In genomic region chr12:25092027-25092704, GRCm38 (mm10) we compare ENCODE assay signal across 1 mouse cellular context.
A peak's percentile ranks its signal among the peaks of the same experiment; 100 is the strongest.
TF ChIP-seq lines count a peak whose summit lies in the region.

No protein-coding gene starts in this region.

TF ChIP-seq in CH12.LX, 34 proteins besides CTCF, POLR2A, EP300 and RAD21 (continued from another document):
- no peak for TF ChIP-seq GABPA (IDR thresholded peaks at IDR 0.05; ENCODE audit: insufficient replicate concordance, low read depth, low read length)
- no peak for TF ChIP-seq JUN (IDR thresholded peaks at IDR 0.05; ENCODE audit: insufficient read depth, low read depth, low read length)
- TF ChIP-seq CHD1 (IDR thresholded peaks at IDR 0.05; ENCODE audit: low read depth, low read length) = no peak
- peak; percentile 88 for TF ChIP-seq BHLHE40 (IDR thresholded peaks at IDR 0.05; ENCODE audit: low read depth, low read length)
- TF ChIP-seq NELFE (IDR thresholded peaks at IDR 0.05; ENCODE audit: low read depth, low read length) = no peak
- TF ChIP-seq JUND (conservative IDR thresholded peaks at IDR 0.05; ENCODE audit: low read depth, low read length) = no peak
